Mouse (Mus musculus) adrenal gland, postnatal 25 days (tissue): ENCODE results near the gene Rab6a. TPM values are rescaled to one million over a fixed set of nuclear protein-coding genes. Genes with fewer than 3 reads are reported as not detected.

Source experiments
- DNase-seq: peaks from one replicate; pipeline ENCODE4 v3.0.0; 2021; ENCODE audit warnings: mixed read lengths
- total RNA-seq: library from RNA; stranded (reverse); gene quantifications from 2 replicates; pipeline ENCODE4 v1.2.3, GENCODE M21; 2021

The Rab6a gene
- total RNA-seq, 1 experiment from 2014 or later: 64.8 TPM

GRCm38 (mm10) chr7:100624538-100624937, 17.3 kb downstream of the Rab6a start:
- DNase-seq: no peak

GRCm38 (mm10) chr7:100637657-100638056, 30.4 kb downstream of the Rab6a start:
- DNase-seq: no peak

GRCm38 (mm10) chr7:100642413-100642812, 35.2 kb downstream of the Rab6a start:
- no peak for DNase-seq

- DNase-seq: peak; percentile 55
These were observed 37.9 kb downstream of the Rab6a start for GRCm38 (mm10) chr7:100645147-100645546.

GRCm38 (mm10) chr7:100649095-100649494, 41.9 kb downstream of the Rab6a start:
- no peak for DNase-seq

DNA sequence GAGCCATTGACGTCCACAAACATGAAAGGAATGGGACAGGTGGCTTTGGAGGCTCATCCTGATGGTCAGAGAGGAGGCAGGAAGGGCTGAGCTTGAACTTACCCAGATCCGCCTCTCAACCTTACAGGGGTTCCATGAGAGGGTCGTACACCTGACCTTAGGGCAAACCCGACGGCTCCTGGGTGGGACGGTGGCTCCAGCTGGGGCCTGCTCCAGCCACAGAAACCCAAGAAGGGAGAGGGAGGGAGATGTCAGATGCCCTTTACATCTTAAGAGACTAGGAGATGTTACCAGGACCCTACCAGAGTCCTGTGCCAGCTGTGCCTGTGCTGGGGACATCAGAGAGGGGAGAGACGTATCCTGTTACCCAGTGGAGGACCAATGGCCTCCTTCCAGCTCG, 42.6 kb downstream of the Rab6a start:
- DNase-seq: no peak

GRCm38 (mm10) chr7:100650421-100650820, 43.2 kb downstream of the Rab6a start:
- DNase-seq: no peak

DNA sequence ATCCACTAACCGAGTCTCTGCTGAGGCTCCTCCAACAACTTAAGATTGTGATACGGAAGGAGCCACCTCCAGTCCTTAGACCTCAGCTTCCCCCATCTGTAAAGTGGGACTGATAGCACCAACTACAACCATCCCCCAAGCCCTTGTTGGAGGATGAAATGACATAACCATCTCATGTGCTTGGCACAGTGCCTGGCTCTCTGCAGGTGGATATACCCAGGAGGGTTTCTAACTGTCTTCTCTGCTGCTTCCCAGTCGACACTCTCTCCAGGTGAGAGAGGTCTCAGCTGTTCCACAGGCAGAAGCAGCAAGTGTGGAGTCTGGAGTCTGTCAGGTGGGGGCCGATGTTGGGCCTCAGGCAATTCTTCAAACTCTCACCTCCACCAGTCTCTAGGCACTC, 43.8 kb downstream of the Rab6a start:
- no peak for DNase-seq

- no peak for DNase-seq
These were observed 46.5 kb downstream of the Rab6a start for GRCm38 (mm10) chr7:100653480-100654266.

- no peak for DNase-seq
These were observed 47.2 kb downstream of the Rab6a start for GRCm38 (mm10) chr7:100654441-100654840.

DNA sequence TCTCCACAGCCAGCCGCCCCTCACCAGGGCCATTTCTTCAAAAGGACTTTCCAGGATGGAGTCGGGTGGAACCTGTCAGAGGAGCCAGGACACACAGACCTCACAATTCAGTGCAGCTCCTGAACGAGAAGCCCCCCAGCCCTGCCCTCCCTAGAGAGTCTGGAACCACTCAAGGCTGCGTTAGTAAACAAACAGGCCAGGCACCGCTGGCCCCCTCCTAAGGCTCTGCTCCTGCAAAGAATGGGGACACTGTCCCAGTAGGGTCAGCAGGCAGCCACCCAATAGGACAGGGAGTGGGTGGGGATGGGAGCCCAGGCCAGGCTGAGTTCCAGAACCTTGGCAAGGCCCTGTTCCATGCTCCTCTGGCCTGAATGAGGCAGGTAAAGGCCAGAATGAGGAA, 49.5 kb downstream of the Rab6a start:
- DNase-seq: no peak

DNA sequence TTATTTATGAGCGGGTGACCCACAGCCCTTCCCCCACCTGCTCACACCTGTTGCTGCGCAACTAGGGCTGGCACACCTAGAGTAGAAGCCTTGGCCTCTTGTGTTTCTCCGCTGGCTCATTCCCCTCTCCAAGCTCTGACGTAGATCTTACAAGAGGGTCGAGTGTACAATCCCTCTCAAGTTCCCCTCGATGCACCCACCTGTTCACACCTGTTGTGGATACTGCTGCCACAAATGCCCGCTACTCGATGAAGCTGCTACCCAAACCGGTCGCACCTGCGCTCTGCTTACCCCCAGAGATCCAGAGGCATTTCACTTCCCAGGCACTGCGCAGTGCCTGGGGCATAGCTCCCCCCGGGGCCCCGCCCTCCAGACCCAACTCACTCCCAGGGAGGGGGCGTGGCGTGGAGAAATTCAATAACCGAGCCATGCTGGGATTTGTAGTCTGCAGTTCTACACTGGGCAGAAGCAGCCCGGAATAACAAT, 50.9 kb downstream of the Rab6a start:
- peak; percentile 24 for DNase-seq

GRCm38 (mm10) chr7:100661264-100661663, 54.1 kb downstream of the Rab6a start:
- no peak for DNase-seq

DNA sequence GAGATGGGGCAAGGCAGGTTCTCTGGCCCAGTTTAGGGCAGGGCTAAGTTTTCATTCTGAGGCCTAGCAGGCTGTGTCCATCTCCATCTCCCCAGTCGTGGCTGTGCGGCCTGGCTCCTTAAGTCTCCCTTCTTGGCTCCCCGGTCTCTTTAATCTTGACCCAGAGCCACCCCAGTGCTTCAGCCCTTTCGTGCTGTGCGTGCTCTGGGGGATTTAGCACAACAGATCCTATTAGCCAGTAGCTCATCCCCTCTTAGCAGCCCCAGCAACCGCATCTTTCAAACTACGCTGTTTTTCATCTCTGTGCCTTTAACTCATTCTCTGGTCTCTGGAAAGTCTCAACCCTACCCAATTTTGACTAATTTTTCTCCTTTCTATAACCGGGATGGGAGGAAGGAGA, 55.0 kb downstream of the Rab6a start, which contains the start of gene Plekhb1:
Gene Plekhb1 (minus strand): TSS at position 184 of the 400 bp plus-strand sequence.
- no peak for DNase-seq

DNA sequence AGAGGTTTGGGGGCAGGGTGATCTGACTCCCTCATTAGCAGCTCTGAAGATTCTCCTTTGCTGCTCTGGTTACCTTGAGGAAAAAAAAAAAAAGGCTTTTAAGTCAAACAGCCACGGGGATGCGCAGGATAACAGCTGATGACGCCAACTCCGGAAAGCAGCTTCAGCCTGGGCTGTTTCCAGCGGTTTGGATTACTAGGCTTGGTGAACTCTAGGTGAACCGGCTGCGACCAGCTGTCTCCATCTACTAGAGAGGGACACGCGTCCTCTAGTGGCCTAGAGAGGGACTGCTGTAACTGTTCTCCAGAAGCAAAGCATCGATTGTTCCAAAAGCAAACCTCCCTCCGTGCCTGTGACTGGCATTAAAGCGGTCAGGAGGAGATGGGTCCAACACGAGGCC, 56.0 kb downstream of the Rab6a start:
- peak; percentile 85 for DNase-seq

- DNase-seq: no peak
These were observed 56.6 kb downstream of the Rab6a start for GRCm38 (mm10) chr7:100663729-100664304.

DNA sequence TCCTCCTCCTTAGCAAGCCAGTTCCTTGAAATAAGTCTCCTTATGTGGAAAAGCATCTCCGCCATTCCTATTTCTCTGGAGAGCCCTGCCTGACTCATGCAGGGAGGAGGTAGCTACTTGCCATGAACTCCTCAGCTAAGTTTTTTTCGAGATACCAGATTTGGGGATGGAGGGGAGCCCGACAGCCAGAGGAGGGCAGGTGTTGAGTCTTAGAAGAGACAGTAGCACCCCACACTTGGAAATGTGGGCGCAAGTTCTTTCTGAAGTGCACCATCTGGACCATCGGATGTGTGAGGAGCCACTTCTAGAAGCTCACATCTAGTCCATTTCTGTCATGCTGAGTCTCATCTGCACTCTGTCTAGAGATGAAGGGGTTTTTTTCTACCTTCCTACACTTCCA, 63.4 kb downstream of the Rab6a start:
- DNase-seq: no peak

DNA sequence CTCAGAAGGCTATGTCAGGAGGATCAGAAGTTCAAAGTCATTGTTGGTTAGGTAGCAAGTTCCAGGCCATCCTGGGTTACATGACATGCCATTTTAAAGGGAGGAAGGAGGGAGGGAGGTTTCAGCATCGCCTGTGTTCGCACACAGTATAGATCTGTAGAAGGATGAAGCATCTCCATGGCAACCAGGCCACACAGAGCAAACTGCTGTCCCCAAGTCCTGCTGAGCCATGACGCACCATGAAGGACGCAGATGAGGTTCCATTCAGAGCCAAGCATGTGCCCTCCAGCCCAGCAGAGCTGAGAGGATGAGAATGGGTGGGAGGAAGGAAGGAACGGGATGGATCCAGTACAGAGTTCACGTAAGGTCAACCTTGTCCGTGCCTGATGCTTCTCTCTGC, 66.2 kb downstream of the Rab6a start:
- no peak for DNase-seq

DNA sequence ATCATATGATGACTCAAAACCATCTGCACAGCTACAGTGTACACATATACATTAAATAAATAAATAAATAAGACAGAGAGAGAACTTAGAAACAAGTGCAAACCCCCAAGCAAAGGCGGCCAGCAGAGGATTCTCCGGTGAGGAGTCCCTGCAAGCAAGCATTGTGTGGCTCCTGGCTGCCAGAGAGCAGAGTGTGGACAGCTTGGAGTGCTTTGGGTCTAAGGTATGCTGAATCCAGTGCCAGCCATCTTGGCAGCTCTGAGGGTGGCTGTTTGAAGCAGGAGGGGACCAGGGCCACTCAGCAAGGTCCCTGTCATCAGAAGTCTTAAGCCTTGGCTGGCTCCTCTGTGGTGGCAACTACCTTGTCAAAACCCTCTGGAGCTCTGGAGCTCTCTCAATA, 67.7 kb downstream of the Rab6a start:
- DNase-seq: no peak

DNA sequence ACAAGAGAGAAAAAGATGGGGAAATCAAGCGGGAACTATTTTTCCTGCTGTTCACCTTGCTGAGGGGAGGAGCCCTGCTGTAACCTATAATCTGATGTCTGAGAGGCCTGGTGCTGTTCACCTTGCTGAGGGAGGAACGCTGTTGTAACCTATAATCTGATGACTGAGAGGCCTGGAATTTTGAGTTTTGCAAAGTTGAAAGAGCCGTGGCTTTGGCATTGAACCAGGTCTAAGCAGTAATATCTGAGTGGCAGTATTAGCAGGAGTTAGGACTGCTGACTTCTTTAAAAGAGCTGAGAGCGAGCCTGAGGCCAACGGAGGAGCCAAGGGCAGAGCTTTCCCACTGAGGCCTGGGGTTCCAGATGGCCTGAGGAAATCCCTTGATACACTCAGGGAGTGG, 70.8 kb downstream of the Rab6a start:
- no peak for DNase-seq

GRCm38 (mm10) chr7:100678948-100679880, 72.0 kb downstream of the Rab6a start:
- DNase-seq: no peak

DNA sequence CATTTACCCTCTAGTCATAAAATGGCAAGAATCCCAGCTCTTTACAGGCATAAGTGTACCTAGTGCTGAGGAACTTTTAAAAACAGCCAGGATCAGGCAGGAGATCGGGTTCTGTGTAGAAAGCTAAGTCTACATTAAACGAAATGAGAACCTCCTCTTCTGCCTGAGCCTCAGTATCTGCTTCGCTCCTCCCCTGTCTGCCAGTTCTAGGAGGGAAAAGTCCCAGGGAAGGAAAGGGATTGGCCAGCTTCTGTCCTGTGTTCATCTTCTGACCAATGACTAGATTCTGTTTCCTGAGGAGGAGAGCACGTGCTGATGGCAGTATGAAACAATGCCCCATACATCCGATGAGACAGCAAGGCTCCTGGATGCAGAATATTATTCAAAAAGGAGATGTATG, 73.9 kb downstream of the Rab6a start:
- no peak for DNase-seq

GRCm38 (mm10) chr7:100683241-100683640, 76.0 kb downstream of the Rab6a start:
- no peak for DNase-seq
